Mouse (Mus musculus) CH12.LX (cell line): ENCODE data around the gene Grik5. TPM values are rescaled to one million over a fixed set of nuclear protein-coding genes. Genes with fewer than 3 reads are reported as not detected.

ENCODE experiments used
- DNase-seq: peaks from one replicate; pipeline ENCODE4 v3.0.0-alpha.2; 2013; ENCODE audit errors: extremely low read depth
- H3K27ac ChIP-seq: 2 replicates; pipeline ENCODE4 v1.5.1; 2012; ENCODE audit warnings: low read depth, mild to moderate bottlenecking, control low read depth, moderate library complexity; ENCODE audit not compliant: insufficient read depth
- H3K27me3 ChIP-seq: replicated peaks from 2 replicates; pipeline ENCODE3; 2012; ENCODE audit warnings: inconsistent platforms
- H3K36me3 ChIP-seq, 2 experiments: replicated peaks in 1 of 2; 2 replicates each; pipeline versions ENCODE3 to v1.6.1; 2012; ENCODE audit warnings: inconsistent platforms in 1 of 2, low read length in 1 of 2, mild to moderate bottlenecking in 1 of 2, mixed read lengths in 1 of 2, moderate library complexity in 1 of 2; ENCODE audit not compliant: control insufficient read depth in 1 of 2, insufficient read depth in 1 of 2
- H3K4me1 ChIP-seq, 2 experiments: 2 replicates each; pipeline ENCODE4 v1.6.1; 2012; ENCODE audit warnings: inconsistent platforms in 1 of 2, moderate library complexity in 1 of 2; ENCODE audit not compliant: insufficient read depth in 2 of 2, control insufficient read depth in 1 of 2
- H3K4me2 ChIP-seq: 2 replicates; pipeline ENCODE4 v1.6.1; 2012; ENCODE audit warnings: low read depth, mild to moderate bottlenecking, control low read depth; ENCODE audit not compliant: poor library complexity, insufficient read depth, severe bottlenecking
- H3K4me3 ChIP-seq, 3 experiments: fragments of 150-350 bp in 1 of 3; sonication (generic) in 1 of 3; replicated peaks in 1 of 3; 2 replicates each; pipeline versions ENCODE3 to v1.5.1; 2011 to 2012; ENCODE audit warnings: low read depth in 2 of 3, low read length in 2 of 3, mild to moderate bottlenecking in 2 of 3, moderate library complexity in 2 of 3, control low read depth in 1 of 3, improper control_type of control experiment in 1 of 3, inconsistent platforms in 1 of 3, mixed read lengths in 1 of 3; ENCODE audit not compliant: poor library complexity in 1 of 3
- H3K79me2 ChIP-seq: replicated peaks from 2 replicates; pipeline ENCODE4 v1.6.1; 2012; ENCODE audit warnings: mild to moderate bottlenecking, moderate library complexity; ENCODE audit not compliant: control insufficient read depth, poor library complexity, insufficient read depth, severe bottlenecking; ENCODE audit errors: extremely low read depth
- H3K9ac ChIP-seq: 2 replicates; pipeline ENCODE4 v1.6.1; 2012; ENCODE audit warnings: low read depth, mild to moderate bottlenecking, control low read depth, moderate library complexity; ENCODE audit not compliant: insufficient read depth
- H3K9me3 ChIP-seq: replicated peaks from 2 replicates; pipeline ENCODE3; 2012; ENCODE audit warnings: low read length, inconsistent platforms, mixed read lengths
- CHD1 ChIP-seq: IDR thresholded peaks from 2 replicates; pipeline ENCODE4 v1.6.1; 2012; ENCODE audit warnings: low read depth, low read length, improper control_type of control experiment, inconsistent platforms
- CTCF ChIP-seq, 2 experiments: IDR thresholded peaks in 1 of 2; conservative IDR thresholded peaks in 1 of 2; 2 replicates each; pipeline ENCODE4 v1.5.1; 2011 to 2012; ENCODE audit warnings: low read depth in 2 of 2, low read length in 2 of 2, improper control_type of control experiment in 1 of 2, inconsistent platforms in 1 of 2, mild to moderate bottlenecking in 1 of 2, moderate library complexity in 1 of 2
- E2F4 ChIP-seq: IDR thresholded peaks from 2 replicates; pipeline ENCODE4 v1.6.1; 2011; ENCODE audit warnings: low read depth, low read length, improper control_type of control experiment; ENCODE audit not compliant: insufficient replicate concordance
- ETS1 ChIP-seq: conservative IDR thresholded peaks from 2 replicates; pipeline ENCODE4 v1.6.1; 2012; ENCODE audit warnings: low read depth, mild to moderate bottlenecking, inconsistent platforms, low read length, improper control_type of control experiment, moderate library complexity
- HCFC1 ChIP-seq: IDR thresholded peaks from 2 replicates; pipeline ENCODE4 v1.6.1; 2012; ENCODE audit warnings: low read depth, mild to moderate bottlenecking, inconsistent platforms, low read length, improper control_type of control experiment
- IRF4 ChIP-seq: IDR thresholded peaks from 2 replicates; pipeline ENCODE4 v1.6.1; 2014; ENCODE audit warnings: low read depth, mild to moderate bottlenecking, inconsistent platforms, low read length, improper control_type of control experiment
- JUND ChIP-seq: conservative IDR thresholded peaks from 2 replicates; pipeline ENCODE4 v1.6.1; 2011; ENCODE audit warnings: low read depth, low read length, improper control_type of control experiment
- KAT2A ChIP-seq: IDR thresholded peaks from 2 replicates; pipeline ENCODE4 v1.6.1; 2012; ENCODE audit warnings: low read length, improper control_type of control experiment, inconsistent platforms; ENCODE audit not compliant: insufficient replicate concordance
- MAX ChIP-seq: IDR thresholded peaks from 2 replicates; pipeline ENCODE4 v1.6.1; 2011; ENCODE audit warnings: low read length, improper control_type of control experiment
- MEF2A ChIP-seq: IDR thresholded peaks from 2 replicates; pipeline ENCODE4 v1.6.1; 2014; ENCODE audit warnings: low read depth, mild to moderate bottlenecking, inconsistent platforms, low read length, improper control_type of control experiment, borderline replicate concordance
- NELFE ChIP-seq: IDR thresholded peaks from 2 replicates; pipeline ENCODE4 v1.6.1; 2011; ENCODE audit warnings: low read depth, low read length, improper control_type of control experiment
- NRF1 ChIP-seq: IDR thresholded peaks from 2 replicates; pipeline ENCODE4 v1.6.1; 2014; ENCODE audit warnings: low read depth, mild to moderate bottlenecking, inconsistent platforms, low read length, improper control_type of control experiment, moderate library complexity
- RCOR1 ChIP-seq: conservative IDR thresholded peaks from 2 replicates; pipeline ENCODE4 v1.6.1; 2012; ENCODE audit warnings: low read depth, mild to moderate bottlenecking, inconsistent platforms, low read length, improper control_type of control experiment
- SIN3A ChIP-seq: IDR thresholded peaks from 2 replicates; pipeline ENCODE4 v1.6.1; 2012; ENCODE audit warnings: low read length, improper control_type of control experiment, inconsistent platforms
- USF2 ChIP-seq: conservative IDR thresholded peaks from 2 replicates; pipeline ENCODE4 v1.6.1; 2011; ENCODE audit warnings: low read depth, low read length, improper control_type of control experiment
- ZC3H11A ChIP-seq: IDR thresholded peaks from 2 replicates; pipeline ENCODE4 v1.6.1; 2012; ENCODE audit warnings: low read depth, mild to moderate bottlenecking, inconsistent platforms, low read length, improper control_type of control experiment
- dilution Hi-C: fragments of 300-500 bp; cut with MboI; formaldehyde crosslinking; loops from 2 replicates; pipeline ENCODE4 v1.14.3; 2020; ENCODE audit warnings: low sequenced_read_pairs; ENCODE audit not compliant: extremely low pct_unique_long_range_greater_than_20kb, extremely low pct_ligation_motif_present
- in situ Hi-C: fragments of 300-500 bp; cut with MboI; formaldehyde crosslinking; loops from 3 replicates; pipeline ENCODE4 v1.14.3; 2019; ENCODE audit warnings: low sequenced_read_pairs, low pct_ligation_motif_present, low pct_unique_long_range_greater_than_20kb, mixed read lengths
- polyA plus RNA-seq: library from polyadenylated mRNA; unstranded; fragments of >175 nt; gene quantifications from 2 replicates; pipeline ENCODE4 v1.2.1, GENCODE M21; 2012; ENCODE audit warnings: low read depth; ENCODE audit not compliant: insufficient read length
- total RNA-seq, 2 experiments: library from RNA; depleted of rRNA; stranded (reverse); fragments of 300-350 nt in 1 of 2; fragments of >200 nt in 1 of 2; gene quantifications; 2 replicates each; pipeline ENCODE4 v1.2.3; 2012 to 2014

Gene Grik5
- total and polyA plus RNA-seq, 3 experiments = 1.0 to 2.1 (median 1.5) TPM

GRCm38 (mm10) chr7:24970341-24970740, 101.8 kb downstream of the Grik5 start:
- H3K4me1 ChIP-seq = peaks cover 5 to 29% of the 10 kb centered on the region in 2 experiments; a peak in 3 of 4 replicates
- TF ChIP-seq JUND (no peak), NRF1 (no peak), CHD1 (no peak), MAX (no peak), HCFC1 (no peak), SIN3A (no peak), KAT2A (no peak), NELFE (no peak), ETS1 (no peak)
- peaks cover 16% of the 10 kb centered on the region for H3K27me3 ChIP-seq
- H3K27ac ChIP-seq = no peak overlapping the region
- no peak overlapping the region for H3K9ac ChIP-seq
- H3K4me3 ChIP-seq = no peak overlapping the region
- in situ Hi-C loops (no loop called here), dilution Hi-C loops (no loop called here)
- no peaks in the 10 kb centered on the region for H3K79me2 ChIP-seq
- H3K9me3 ChIP-seq = no peaks in the 10 kb centered on the region
- no peak for DNase-seq
- peaks cover 0 to 17% of the 10 kb centered on the region in 2 experiments for H3K36me3 ChIP-seq
- H3K4me2 ChIP-seq = no peak overlapping the region

- Histone ChIP-seq H3K4me3 (no peak overlapping the region), H3K4me2 (no peak overlapping the region), H3K36me3 (peaks cover 0 to 17% of the 10 kb centered on the region in 2 experiments), H3K9ac (no peak overlapping the region), H3K79me2 (no peaks in the 10 kb centered on the region), H3K9me3 (no peaks in the 10 kb centered on the region), H3K27ac (no peak overlapping the region), H3K27me3 (peaks cover 16% of the 10 kb centered on the region), H3K4me1 (peaks cover 4 to 29% of the 10 kb centered on the region in 2 experiments; a peak in 3 of 4 replicates)
- dilution Hi-C loops (no loop called here), in situ Hi-C loops (no loop called here)
- TF ChIP-seq USF2 (no peak), KAT2A (no peak), IRF4 (no peak), HCFC1 (no peak), ZC3H11A (no peak), RCOR1 (no peak), CTCF (conservative IDR thresholded peaks at IDR 0.05 in 1 of 2, IDR thresholded peaks at IDR 0.05 in 1 of 2; ENCODE audit: low read depth in 2 of 2, low read length in 2 of 2) (no peak), E2F4 (no peak), MEF2A (no peak)
- no peak for DNase-seq
Observed at GRCm38 (mm10) chr7:24969805-24970204, 102.3 kb downstream of the Grik5 start.
